Mouse (Mus musculus) C2C12 (cell line): Measurements from ENCODE around the gene Mitd1. TPM values are rescaled to one million over a fixed set of nuclear protein-coding genes. Genes with fewer than 3 reads are reported as not detected.

Experiments used
- H3K27me3 ChIP-seq: one replicate; pipeline ENCODE4 v1.6.1; 2011; ENCODE audit not compliant: control insufficient read depth, insufficient read depth, insufficient read length
- H3K36me3 ChIP-seq: one replicate; pipeline ENCODE4 v1.6.1; 2011; ENCODE audit not compliant: control insufficient read depth, insufficient read depth
- H3K4me3 ChIP-seq: one replicate; pipeline ENCODE4 v1.5.1; 2011; ENCODE audit warnings: mild to moderate bottlenecking, control low read depth; ENCODE audit not compliant: poor library complexity, insufficient read depth, severe bottlenecking
- H3K79me2 ChIP-seq: one replicate; pipeline ENCODE4 v1.6.1; 2011; ENCODE audit not compliant: control insufficient read depth, insufficient read depth
- H3K79me3 ChIP-seq: one replicate; pipeline ENCODE4 v1.6.1; 2011; ENCODE audit warnings: low read depth, control low read depth
- H3ac ChIP-seq: one replicate; pipeline ENCODE3; 2011; ENCODE audit warnings: low read depth; ENCODE audit not compliant: control insufficient read depth, insufficient read length
- CEBPB ChIP-seq: IDR thresholded peaks from one replicate; pipeline ENCODE4 v1.6.1; 2011; ENCODE audit warnings: low read depth, mild to moderate bottlenecking, control low read depth, moderate library complexity
- CTCF ChIP-seq: IDR thresholded peaks from one replicate; pipeline ENCODE4 v1.5.1; 2011; ENCODE audit not compliant: control insufficient read depth, insufficient read depth, insufficient read length
- FOSL1 ChIP-seq: IDR thresholded peaks from one replicate; pipeline ENCODE4 v1.8.0; 2011; ENCODE audit warnings: mild to moderate bottlenecking, low read length; ENCODE audit not compliant: poor library complexity, insufficient read depth, severe bottlenecking
- MAX ChIP-seq: IDR thresholded peaks from one replicate; pipeline ENCODE4 v1.6.1; 2011; ENCODE audit warnings: mild to moderate bottlenecking, control low read depth
- MYOD1 ChIP-seq: IDR thresholded peaks from one replicate; pipeline ENCODE4 v1.6.1; 2011; ENCODE audit warnings: low read depth; ENCODE audit not compliant: control insufficient read depth, insufficient read length
- MYOG ChIP-seq: IDR thresholded peaks from one replicate; pipeline ENCODE4 v1.6.1; 2011; ENCODE audit not compliant: control insufficient read depth, insufficient read length; ENCODE audit errors: extremely low read depth
- USF1 ChIP-seq: IDR thresholded peaks from one replicate; pipeline ENCODE4 v1.6.1; 2011; ENCODE audit warnings: low read depth, mild to moderate bottlenecking, control low read depth, moderate library complexity
- long read RNA-seq, 2 experiments: library from polyadenylated mRNA; unstranded; transcript quantifications; one replicate each; pipeline ENCODE4 v2.0.0; 2019 to 2020
- polyA plus RNA-seq: library from polyadenylated mRNA; unstranded; fragments of >200 nt; fragmentation: generic; extraction: Trizol; gene quantifications from one replicate; pipeline ENCODE4 v1.2.1, GENCODE M21; 2012; ENCODE audit warnings: missing spikeins

Gene Mitd1
- polyA plus RNA-seq: 6.6 TPM
- long read RNA-seq, experiment 1, transcript Mitd1-201 (7 exons, 1,231 nt): major isoform, 17 of 23 reads
- long read RNA-seq, experiment 1, partial matches to known transcripts: 2 of 23 reads
- long read RNA-seq, experiment 1, other reads (novel, unspliced or antisense): 4 of 23 reads
- long read RNA-seq, experiment 2, partial matches to known transcripts: 0 of 7 reads
- long read RNA-seq, experiment 2, other reads (novel, unspliced or antisense): 1 of 7 reads

DNA sequence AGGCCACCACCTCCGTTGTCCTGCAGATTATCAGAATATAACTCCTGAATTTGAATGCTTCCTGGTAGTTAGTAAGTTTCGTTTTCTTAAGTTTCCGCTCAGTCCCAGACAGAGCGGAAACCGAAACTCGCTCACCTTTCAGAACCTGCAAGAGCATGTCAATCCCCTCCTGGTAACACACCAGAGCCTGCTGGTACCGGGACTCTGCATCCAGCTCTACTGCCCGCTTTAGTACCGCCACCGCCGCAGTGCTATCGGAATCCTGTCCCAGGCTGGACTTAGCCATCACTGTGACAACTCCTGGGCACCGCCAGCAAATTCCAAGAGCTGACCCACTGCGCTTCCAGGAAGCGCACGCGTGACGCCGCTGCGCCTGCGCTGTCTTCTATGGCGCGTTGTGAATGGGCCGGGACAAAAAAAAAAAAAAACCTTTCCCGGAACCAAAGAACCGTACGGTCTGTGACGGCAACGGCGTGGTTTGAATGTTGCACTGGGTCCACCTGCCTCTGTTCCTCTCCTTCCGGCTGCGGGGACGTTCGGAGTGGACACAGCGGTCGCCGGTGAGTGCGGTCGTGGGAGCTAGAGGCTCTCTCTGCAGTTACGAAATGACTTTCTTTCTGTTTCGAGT, at the start of gene Mitd1, which contains the start of gene Mrpl30:
Gene Mitd1 (minus strand): TSS at position 387 of the 628 bp plus-strand sequence.
Gene Mrpl30 (plus strand): TSS at position 453 of the 628 bp plus-strand sequence.
- Histone ChIP-seq H3ac (peak within 1 kb of the TSS; percentile 63), H3K4me3 (peak within 1 kb of the TSS; percentile 87), H3K79me2 (peaks cover 44% of the 10 kb centered on the region), H3K36me3 (peaks cover 21% of the 10 kb centered on the region), H3K27me3 (no peaks in the 10 kb centered on the region), H3K79me3 (peaks cover 24% of the 10 kb centered on the region)
- TF ChIP-seq MAX (peak; percentile 15), CTCF (no peak), USF1 (peak; percentile 14), MYOG (no peak), FOSL1 (no peak), MYOD1 (no peak)

GRCm38 (mm10) chr1:37931806-37932205, 41.6 kb upstream of the Mitd1 start:
- H3K27me3 ChIP-seq: no peaks in the 10 kb centered on the region
- H3K79me2 ChIP-seq: no peaks in the 10 kb centered on the region
- no peak overlapping the region for H3ac ChIP-seq
- no peaks in the 10 kb centered on the region for H3K79me3 ChIP-seq
- no peak overlapping the region for H3K4me3 ChIP-seq
- TF ChIP-seq FOSL1 (no peak), CTCF (no peak), CEBPB (no peak), MYOG (no peak), MAX (no peak), MYOD1 (no peak), USF1 (no peak)
- no peaks in the 10 kb centered on the region for H3K36me3 ChIP-seq

GRCm38 (mm10) chr1:37925971-37926370, 35.8 kb upstream of the Mitd1 start:
- Histone ChIP-seq H3K4me3 (no peak overlapping the region), H3K79me2 (no peaks in the 10 kb centered on the region), H3K27me3 (peaks cover 9% of the 10 kb centered on the region), H3K79me3 (no peaks in the 10 kb centered on the region), H3K36me3 (no peaks in the 10 kb centered on the region), H3ac (no peak overlapping the region)
- TF ChIP-seq MYOD1 (no peak), CTCF (no peak), CEBPB (no peak), MYOG (no peak), USF1 (no peak), MAX (no peak), FOSL1 (no peak)

DNA sequence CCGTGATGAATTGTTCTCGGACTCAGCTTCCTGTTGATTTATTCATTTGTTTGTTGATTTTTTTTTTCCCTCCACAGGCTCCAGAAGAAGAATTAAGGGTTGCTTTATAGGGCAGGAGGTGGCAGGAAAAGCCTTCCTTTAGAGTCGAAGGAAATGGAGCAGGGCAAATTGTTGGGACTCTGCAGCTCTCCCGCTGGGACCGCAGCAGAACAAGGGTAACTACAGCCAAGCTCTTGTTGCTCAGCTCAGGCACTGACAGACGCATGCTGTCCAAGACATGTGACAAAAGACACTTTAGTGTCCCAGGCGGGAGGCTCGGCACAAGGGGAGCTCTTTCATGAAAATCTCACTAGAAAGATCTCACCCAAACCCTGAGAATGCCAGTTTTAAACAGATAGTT, 32.3 kb upstream of the Mitd1 start:
- no peaks in the 10 kb centered on the region for H3K36me3 ChIP-seq
- H3K4me3 ChIP-seq: no peak overlapping the region
- H3K79me2 ChIP-seq: no peaks in the 10 kb centered on the region
- peaks cover 9% of the 10 kb centered on the region for H3K27me3 ChIP-seq
- TF ChIP-seq MAX (no peak), MYOD1 (no peak), FOSL1 (no peak), USF1 (no peak), CTCF (no peak), MYOG (no peak), CEBPB (no peak)
- no peak overlapping the region for H3ac ChIP-seq
- H3K79me3 ChIP-seq: no peaks in the 10 kb centered on the region

- Histone ChIP-seq H3ac (no peak overlapping the region), H3K79me3 (no peaks in the 10 kb centered on the region), H3K79me2 (no peaks in the 10 kb centered on the region), H3K36me3 (no peaks in the 10 kb centered on the region), H3K27me3 (peaks cover 22% of the 10 kb centered on the region), H3K4me3 (no peak overlapping the region)
- no peak for TF ChIP-seq CTCF
- no peak for TF ChIP-seq FOSL1
- TF ChIP-seq CEBPB: no peak
- TF ChIP-seq USF1: no peak
- TF ChIP-seq MAX: no peak
- no peak for TF ChIP-seq MYOD1
- no peak for TF ChIP-seq MYOG
Measured at GRCm38 (mm10) chr1:37918096-37918495, 27.9 kb upstream of the Mitd1 start.

DNA sequence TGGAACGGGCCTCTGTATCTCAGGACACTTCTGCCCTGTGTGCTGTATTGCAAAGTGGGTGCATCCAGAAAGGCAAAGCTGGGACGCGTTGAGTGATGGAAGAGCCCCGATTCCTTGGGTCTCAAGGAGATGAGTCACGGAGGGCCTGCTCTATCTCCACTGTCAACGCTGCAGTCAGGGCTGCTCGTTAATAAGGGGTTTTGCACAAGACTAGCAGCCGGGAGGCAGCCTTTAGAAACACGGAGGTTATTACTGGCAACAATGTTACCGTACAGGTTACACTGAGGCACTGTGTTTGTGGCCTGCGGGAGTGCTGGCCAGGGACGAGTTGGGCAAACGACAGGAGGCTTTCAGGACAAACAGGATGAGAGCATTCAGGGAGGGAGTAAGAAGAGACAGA, 27.5 kb upstream of the Mitd1 start:
- H3ac ChIP-seq: no peak overlapping the region
- H3K79me2 ChIP-seq: no peaks in the 10 kb centered on the region
- no peak overlapping the region for H3K4me3 ChIP-seq
- TF ChIP-seq MAX (no peak), CEBPB (no peak), MYOG (no peak)
- peaks cover 24% of the 10 kb centered on the region for H3K27me3 ChIP-seq
- H3K36me3 ChIP-seq: no peaks in the 10 kb centered on the region
- no peaks in the 10 kb centered on the region for H3K79me3 ChIP-seq
